Mouse (Mus musculus) cerebellum, adult 11-12 months (tissue): ENCODE measurements around the gene Arhgef7.

Source experiments
- DNase-seq: peaks from one replicate; pipeline ENCODE4 v3.0.0; 2022

Arhgef7 gene

DNA sequence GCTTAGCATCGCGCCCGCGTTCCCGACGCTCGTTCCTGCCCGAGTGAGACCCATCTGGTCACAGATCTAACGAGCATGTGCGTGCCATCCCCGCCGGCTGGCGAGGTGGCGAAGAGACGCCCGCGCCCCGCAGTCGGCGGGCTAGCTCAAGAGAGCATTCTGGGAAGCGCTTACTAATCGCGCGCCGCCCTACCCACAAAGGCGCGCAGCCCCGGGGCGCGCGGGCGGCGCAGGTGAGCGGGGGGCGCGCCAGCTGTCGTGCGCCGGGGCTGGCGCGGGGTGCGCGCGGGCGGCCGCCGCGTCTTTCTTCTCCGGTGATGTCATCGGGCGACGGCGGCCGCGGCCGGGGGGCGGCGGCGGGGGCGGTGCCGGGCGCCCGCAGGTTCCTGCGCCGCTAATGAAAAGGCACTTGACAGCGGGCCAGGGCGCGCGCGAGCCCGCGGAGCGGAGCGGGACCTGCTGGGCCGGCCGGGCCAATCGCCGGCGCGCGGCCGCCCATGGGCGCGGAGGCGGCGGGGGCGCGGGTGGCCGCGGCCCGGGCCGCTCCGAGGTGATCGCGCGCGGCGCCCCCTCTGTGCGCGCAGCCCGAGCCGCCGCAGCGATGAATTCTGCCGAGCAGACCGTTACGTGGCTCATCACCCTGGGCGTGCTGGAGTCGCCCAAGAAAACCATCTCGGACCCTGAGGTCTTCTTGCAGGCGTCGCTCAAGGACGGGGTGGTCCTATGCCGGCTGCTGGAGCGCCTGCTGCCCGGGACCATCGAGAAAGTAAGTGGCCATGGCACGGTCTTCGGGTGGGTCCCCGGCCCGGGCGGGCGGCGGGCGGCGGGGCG, at the start of gene Arhgef7:
Arhgef7 (plus strand) TSS at position 71 of the 831 bp plus-strand sequence.
- DNase-seq = peak; percentile 88

GRCm38 (mm10) chr8:11684558-11684957, 43.0 kb upstream of the Arhgef7 start:
- no peak for DNase-seq

DNA sequence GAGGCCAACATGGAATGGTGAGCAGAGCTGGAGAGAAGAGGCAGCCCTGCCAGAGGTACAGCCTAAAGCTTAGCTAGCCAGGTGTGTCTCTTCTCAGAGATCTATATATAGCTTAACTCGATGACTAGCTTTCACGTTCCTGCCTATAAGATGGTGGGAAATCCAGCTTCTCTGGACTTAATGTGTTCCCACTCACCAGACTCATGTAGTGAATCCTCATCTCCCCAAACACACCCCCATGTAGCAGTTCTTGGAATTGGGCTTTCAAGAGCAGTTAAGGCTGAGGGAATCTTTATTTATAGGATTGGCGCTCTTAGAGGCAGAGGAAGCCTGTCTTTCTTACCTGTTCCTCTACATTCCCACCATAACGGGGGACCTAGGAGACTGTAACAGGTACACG, 40.3 kb upstream of the Arhgef7 start:
- DNase-seq = no peak

GRCm38 (mm10) chr8:11689945-11690344, 37.6 kb upstream of the Arhgef7 start:
- no peak for DNase-seq

GRCm38 (mm10) chr8:11691284-11691683, 36.2 kb upstream of the Arhgef7 start:
- no peak for DNase-seq

- no peak for DNase-seq
Measured at GRCm38 (mm10) chr8:11691761-11692160, 35.8 kb upstream of the Arhgef7 start.

DNA sequence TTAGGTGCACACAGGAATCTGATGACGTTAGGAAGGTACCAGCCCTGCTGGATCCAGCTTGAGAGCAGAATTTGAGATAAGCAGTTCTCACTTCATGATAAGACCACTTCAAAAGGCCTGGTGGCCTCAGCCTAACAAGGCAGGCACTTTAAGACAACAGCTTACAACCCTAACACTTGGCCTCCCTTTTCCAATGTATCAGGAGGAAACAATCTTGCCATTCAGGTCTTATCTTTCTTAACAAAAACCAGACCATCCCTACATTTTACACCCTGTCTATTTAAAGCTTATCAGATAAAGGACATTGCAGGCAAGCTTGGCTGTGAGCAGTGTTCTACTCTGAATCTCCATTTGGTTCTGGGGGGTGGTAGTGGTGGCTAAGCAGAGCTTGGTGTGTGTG, 35.1 kb upstream of the Arhgef7 start:
- no peak for DNase-seq

DNA sequence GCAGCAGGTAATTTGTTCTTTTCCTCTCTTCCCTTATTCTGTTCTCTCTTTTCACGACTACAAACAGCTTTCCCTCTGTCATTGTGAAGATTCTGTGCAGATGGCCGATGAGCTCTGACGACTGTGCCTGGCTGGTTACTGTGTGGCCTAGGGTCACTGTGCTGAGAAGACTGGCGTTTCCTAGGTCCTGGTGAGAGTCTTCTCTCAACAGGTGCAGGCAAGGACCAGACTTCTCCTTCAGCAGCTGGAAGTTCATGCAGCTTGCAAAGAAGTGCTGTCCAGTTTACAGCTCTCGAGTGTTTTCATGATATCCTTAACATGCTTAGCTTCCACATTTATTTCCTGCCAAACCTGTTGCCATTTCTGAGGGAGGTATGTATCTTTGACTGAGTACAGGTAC, 33.5 kb upstream of the Arhgef7 start:
- no peak for DNase-seq

- DNase-seq = no peak
Measured at GRCm38 (mm10) chr8:11696176-11696575, 31.3 kb upstream of the Arhgef7 start.

- DNase-seq = no peak
Measured at GRCm38 (mm10) chr8:11697467-11697866, 30.1 kb upstream of the Arhgef7 start.

DNA sequence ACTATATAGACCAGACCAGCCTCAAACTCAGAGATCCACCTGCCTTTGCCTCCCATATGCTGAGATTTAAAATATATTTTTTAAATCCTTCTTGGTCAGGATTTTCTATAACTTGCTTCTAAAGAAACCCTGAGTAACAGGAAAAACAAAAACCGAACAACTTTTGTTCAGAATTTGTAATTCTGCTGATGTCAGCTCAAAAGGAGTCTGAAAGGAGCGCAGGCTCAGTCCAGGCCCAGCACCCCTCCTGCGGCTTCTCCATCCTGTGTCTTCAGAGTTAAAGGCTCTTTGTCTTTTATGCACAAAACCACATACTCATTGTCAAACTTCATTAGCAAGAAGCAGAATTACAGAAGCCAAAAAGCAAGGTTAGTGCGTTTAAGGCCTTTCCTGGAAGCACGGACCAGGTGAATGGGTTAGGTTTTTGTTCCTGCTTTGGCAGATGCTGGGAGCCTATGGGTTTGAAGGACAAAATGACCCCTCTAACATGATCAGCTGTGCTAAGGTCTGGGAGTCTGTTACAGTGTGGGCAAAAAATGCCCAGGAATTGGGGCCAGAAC, 28.0 kb upstream of the Arhgef7 start:
- DNase-seq = no peak

DNA sequence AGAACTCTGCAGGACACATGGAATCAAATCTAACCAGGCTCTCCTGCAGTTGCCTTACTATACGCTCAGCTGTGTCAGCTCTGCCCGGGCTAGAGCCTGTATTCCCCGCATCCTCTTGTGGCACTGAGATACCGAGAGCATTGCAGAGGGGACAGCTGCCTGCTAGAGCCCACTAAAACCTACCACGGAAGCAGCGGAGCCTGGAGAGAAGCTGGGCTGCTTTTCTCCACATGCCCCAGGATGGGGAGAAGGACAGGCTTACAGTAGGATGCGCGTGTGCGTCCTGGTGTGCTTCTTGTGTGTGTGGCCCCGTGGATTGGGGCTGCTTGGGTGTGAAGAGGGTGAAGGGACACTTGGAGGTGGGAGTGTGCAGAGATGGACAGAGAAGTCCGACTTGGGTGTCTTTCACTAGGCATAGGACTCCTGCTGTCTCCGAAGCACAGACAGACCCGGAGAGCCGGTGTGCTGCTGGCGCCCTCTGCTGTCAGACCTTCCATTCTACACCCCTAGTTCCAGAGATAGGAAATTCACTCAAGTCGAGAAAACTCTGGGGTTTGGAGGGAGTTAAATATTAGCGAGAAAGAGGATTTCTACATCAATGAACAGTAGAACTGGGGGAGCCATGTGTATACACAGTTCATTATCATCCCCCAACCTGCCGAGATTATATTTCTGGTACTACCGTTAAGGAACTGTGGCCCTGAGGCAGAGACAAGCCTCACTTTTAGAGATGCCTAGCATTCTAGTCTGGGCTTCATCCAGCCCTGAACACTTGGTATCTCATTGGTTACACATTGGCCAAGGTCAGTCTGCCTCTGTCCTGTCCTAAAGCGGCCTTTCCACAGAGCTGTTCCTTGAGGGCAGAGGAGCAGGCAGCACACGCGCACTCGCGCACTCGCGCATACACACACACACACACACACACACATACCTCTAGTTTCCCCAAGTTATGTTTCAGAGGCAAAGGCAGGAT, 27.2 kb upstream of the Arhgef7 start:
- peak; percentile 58 for DNase-seq

DNA sequence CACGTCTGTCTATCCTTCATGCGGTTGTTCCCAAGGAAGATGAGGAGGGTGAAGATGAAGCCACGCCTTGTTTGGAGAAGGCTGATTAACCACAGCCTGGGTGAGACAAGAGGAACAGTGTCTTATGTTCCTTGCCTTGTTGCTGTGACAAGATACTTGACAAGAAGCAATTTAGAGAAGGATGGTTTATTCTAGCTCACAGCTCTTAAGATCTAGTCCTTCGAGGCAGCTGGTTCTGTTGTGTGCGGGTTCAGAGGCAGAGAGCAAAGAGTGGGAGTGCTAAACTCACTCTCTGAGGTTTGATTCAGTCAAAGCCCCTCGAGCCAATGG, 26.5 kb upstream of the Arhgef7 start, which contains the start of gene 1700016D06Rik:
1700016D06Rik (minus strand) TSS at position 31 of the 330 bp plus-strand sequence.
- DNase-seq = no peak

DNA sequence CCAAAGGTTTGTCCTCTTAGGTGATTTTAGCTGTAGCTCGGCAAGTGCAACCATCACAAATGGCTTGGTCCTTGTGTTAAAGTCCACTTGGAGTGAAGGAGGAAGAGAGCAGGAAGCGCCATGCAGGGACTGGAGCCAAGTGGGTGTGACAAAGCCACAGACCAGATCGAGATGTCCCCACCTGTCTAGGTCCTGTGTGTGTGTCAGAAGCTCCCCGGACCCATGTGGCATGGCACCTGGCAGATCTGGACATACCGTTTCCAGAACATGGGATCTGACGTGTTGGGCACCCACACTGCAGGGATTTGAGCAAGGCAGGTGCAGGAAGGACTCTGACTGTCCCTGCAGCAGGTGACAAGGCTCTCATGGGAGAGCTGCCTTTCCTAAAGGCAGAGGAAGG, 26.1 kb upstream of the Arhgef7 start:
- no peak for DNase-seq

GRCm38 (mm10) chr8:11703789-11704188, 23.7 kb upstream of the Arhgef7 start:
- no peak for DNase-seq

DNA sequence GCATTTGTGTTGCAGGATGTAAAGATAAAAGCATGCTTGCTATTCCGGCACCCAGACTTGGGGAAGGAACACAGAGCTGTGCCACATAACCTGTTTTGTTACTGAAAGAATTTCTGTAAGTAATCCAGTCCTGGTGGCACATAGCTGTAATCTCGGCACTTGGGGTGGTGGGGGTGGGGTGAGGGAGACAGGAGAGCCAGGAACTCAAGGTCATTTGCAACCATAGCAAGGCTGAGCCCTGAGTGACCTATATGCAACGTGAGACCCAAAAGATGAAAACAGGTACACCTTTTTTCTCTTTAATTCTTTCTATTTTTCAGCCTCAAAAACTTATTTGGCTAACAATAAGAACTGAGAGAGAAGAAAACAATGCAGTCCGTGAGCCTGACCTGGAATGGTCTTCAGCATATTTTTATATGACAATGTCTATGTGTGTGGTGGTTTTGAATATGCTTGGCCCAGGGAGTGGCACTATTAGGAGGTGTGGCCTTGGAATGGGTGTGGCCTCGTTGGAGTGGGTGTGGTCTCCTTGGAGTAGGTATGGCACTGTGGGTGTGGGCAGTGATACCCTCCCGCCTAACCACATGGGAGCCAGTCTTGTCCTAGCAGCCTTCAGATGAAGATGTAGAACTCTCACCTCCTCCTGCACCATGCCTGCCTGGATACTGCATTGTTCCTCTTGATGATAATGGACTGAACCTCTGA, 22.7 kb upstream of the Arhgef7 start:
- DNase-seq = no peak

GRCm38 (mm10) chr8:11705818-11706217, 21.7 kb upstream of the Arhgef7 start:
- no peak for DNase-seq

DNA sequence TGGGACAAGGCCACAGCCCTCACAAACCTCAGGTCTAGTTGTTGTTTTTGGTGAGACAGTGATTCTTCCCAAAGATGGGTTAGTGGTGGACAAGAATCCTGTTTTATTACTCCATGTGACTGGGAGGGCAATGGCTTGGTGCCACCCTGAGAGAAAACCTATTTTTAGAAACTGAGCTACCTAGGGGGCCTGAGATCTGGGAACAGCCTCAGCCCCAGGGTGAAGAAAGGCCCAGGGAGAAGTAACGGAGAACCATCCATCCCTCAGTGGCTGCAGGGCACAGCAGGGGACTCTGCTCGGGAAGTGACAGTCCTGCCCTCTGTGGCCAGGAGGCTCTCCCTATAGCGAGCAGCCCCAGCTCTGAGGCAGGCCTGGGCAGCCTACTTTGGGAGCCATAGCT, 19.8 kb upstream of the Arhgef7 start:
- no peak for DNase-seq

DNA sequence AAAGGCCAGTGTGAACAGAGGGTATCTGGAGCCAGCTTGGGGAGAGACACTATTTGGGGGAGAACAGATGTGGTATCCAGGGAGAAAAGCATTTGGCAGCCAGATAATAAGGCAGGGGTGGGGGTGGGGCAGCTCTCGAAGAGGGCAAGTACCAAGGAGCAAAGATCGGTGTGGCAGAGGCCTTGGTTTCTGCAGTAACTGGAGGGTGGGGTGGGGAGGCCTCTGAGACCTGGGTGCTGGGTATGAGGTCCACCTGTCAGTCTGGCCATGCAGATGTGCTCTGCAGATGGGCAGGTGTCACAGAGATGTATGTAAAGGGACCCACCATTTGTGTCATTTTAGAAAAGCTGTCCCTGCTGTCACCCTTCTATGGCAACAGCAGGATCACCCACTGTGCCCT, 18.7 kb upstream of the Arhgef7 start:
- no peak for DNase-seq

GRCm38 (mm10) chr8:11709542-11709941, 18.0 kb upstream of the Arhgef7 start:
- DNase-seq = no peak

GRCm38 (mm10) chr8:11710415-11710814, 17.1 kb upstream of the Arhgef7 start:
- no peak for DNase-seq

- no peak for DNase-seq
Measured at GRCm38 (mm10) chr8:11712244-11712643, 15.3 kb upstream of the Arhgef7 start.

DNA sequence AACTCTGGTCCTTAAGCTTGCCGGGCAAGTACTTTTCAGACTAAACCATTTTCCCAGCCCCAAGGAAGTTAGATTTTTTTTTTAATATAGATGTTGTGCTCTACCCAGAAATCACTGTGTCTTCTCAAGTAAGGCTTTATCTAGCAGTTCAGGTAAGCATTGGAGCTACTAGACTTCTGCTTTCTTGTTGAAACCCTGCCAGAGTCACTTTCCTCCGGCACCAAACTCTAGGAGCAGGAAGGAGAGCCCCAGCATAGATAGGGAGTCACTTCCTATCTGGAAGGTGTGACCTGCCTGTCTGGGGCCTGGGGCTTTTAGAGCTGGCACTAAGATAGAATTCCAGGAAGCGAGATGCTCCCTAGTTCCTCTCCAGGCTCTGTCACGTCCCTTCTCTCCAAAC, 10.3 kb upstream of the Arhgef7 start:
- DNase-seq = no peak
